Mouse (Mus musculus): ENCODE results near the gene Kirrel3. TPM values are rescaled to one million over a fixed set of nuclear protein-coding genes. Genes with fewer than 3 reads are reported as not detected.
A peak's percentile ranks its signal among the peaks of the same experiment; 100 is the strongest.

The Kirrel3 gene
- 0.37 and 0.80 TPM in 2 replicates for polyA plus RNA-seq (2012; rRNA removed)

- H3K4me1 ChIP-seq (ENCODE audit: control insufficient read depth, insufficient read depth, low read length) = peaks cover 4% of the 10 kb centered on the region; the same call in 1 of the 2 replicates
- H3K4me3 ChIP-seq (replicated peaks; ENCODE audit: extremely low read depth, low read depth, low read length) = peak within 1 kb of the TSS; percentile 10
- WGBS = 2% methylated on average over 35 of the region's 35 CpGs
- DNase-seq = peak; percentile 51
- TF ChIP-seq CTCF (IDR thresholded peaks at IDR 0.05; ENCODE audit: insufficient read depth, low read length) (peak; percentile 54), POLR2A (IDR thresholded peaks at IDR 0.05; ENCODE audit: borderline replicate concordance, extremely low read depth, low read depth, low read length) (no peak)
Measured at GRCm38 (mm10) chr9:34485759-34486431, at the start of gene Kirrel3. Gene Kirrel3 (plus strand): TSS chr9:34485894.

- WGBS = 80% methylated on average over 4 of the region's 4 CpGs
- no peak for DNase-seq
- TF ChIP-seq POLR2A (IDR thresholded peaks at IDR 0.05; ENCODE audit: borderline replicate concordance, extremely low read depth, low read depth, low read length) (no peak), CTCF (IDR thresholded peaks at IDR 0.05; ENCODE audit: insufficient read depth, low read length) (no peak)
- Histone ChIP-seq H3K4me1 (ENCODE audit: control insufficient read depth, insufficient read depth, low read length) (no peaks in the 10 kb centered on the region), H3K4me3 (replicated peaks; ENCODE audit: extremely low read depth, low read depth, low read length) (no peak overlapping the region)
Measured at GRCm38 (mm10) chr9:34440721-34441120, 45.0 kb upstream of the Kirrel3 start.

- H3K4me1 ChIP-seq (ENCODE audit: control insufficient read depth, insufficient read depth, low read length) = no peaks in the 10 kb centered on the region
- H3K4me3 ChIP-seq (replicated peaks; ENCODE audit: extremely low read depth, low read depth, low read length) = no peak overlapping the region
- TF ChIP-seq CTCF (IDR thresholded peaks at IDR 0.05; ENCODE audit: insufficient read depth, low read length) (no peak), POLR2A (IDR thresholded peaks at IDR 0.05; ENCODE audit: borderline replicate concordance, extremely low read depth, low read depth, low read length) (no peak)
- no peak for DNase-seq
- 64% methylated on average over 4 of the region's 4 CpGs for WGBS
Measured at GRCm38 (mm10) chr9:34443950-34444349, 41.7 kb upstream of the Kirrel3 start.

GRCm38 (mm10) chr9:34446497-34447350 is 39.0 kb upstream of the Kirrel3 start:
- H3K4me1 ChIP-seq (ENCODE audit: control insufficient read depth, insufficient read depth, low read length) = no peaks in the 10 kb centered on the region
- DNase-seq = no peak
- WGBS = 78% methylated on average over 15 of the region's 15 CpGs
- no peak overlapping the region for H3K4me3 ChIP-seq (replicated peaks; ENCODE audit: extremely low read depth, low read depth, low read length)
- TF ChIP-seq POLR2A (IDR thresholded peaks at IDR 0.05; ENCODE audit: borderline replicate concordance, extremely low read depth, low read depth, low read length) = no peak
- TF ChIP-seq CTCF (IDR thresholded peaks at IDR 0.05; ENCODE audit: insufficient read depth, low read length) = no peak

GRCm38 (mm10) chr9:34447736-34448135 is 38.0 kb upstream of the Kirrel3 start:
- Histone ChIP-seq H3K4me3 (replicated peaks; ENCODE audit: extremely low read depth, low read depth, low read length) (no peak overlapping the region), H3K4me1 (ENCODE audit: control insufficient read depth, insufficient read depth, low read length) (no peaks in the 10 kb centered on the region)
- WGBS = 77% methylated on average over 2 of the region's 2 CpGs
- no peak for DNase-seq
- TF ChIP-seq CTCF (IDR thresholded peaks at IDR 0.05; ENCODE audit: insufficient read depth, low read length) (no peak), POLR2A (IDR thresholded peaks at IDR 0.05; ENCODE audit: borderline replicate concordance, extremely low read depth, low read depth, low read length) (no peak)

- WGBS = 71% methylated on average over 4 of the region's 4 CpGs
- no peak for TF ChIP-seq POLR2A (IDR thresholded peaks at IDR 0.05; ENCODE audit: borderline replicate concordance, extremely low read depth, low read depth, low read length)
- no peak for TF ChIP-seq CTCF (IDR thresholded peaks at IDR 0.05; ENCODE audit: insufficient read depth, low read length)
- H3K4me1 ChIP-seq (ENCODE audit: control insufficient read depth, insufficient read depth, low read length) = no peaks in the 10 kb centered on the region
- H3K4me3 ChIP-seq (replicated peaks; ENCODE audit: extremely low read depth, low read depth, low read length) = no peak overlapping the region
- DNase-seq = no peak
Measured at GRCm38 (mm10) chr9:34448467-34448866, 37.2 kb upstream of the Kirrel3 start.

- Histone ChIP-seq H3K4me3 (replicated peaks; ENCODE audit: extremely low read depth, low read depth, low read length) (no peak overlapping the region), H3K4me1 (ENCODE audit: control insufficient read depth, insufficient read depth, low read length) (no peaks in the 10 kb centered on the region)
- TF ChIP-seq POLR2A (IDR thresholded peaks at IDR 0.05; ENCODE audit: borderline replicate concordance, extremely low read depth, low read depth, low read length) (no peak), CTCF (IDR thresholded peaks at IDR 0.05; ENCODE audit: insufficient read depth, low read length) (no peak)
- DNase-seq = no peak
- WGBS = 59% methylated on average over 5 of the region's 5 CpGs
Measured at GRCm38 (mm10) chr9:34458189-34458588, 27.5 kb upstream of the Kirrel3 start.

GRCm38 (mm10) chr9:34459968-34460367 is 25.7 kb upstream of the Kirrel3 start:
- H3K4me1 ChIP-seq (ENCODE audit: control insufficient read depth, insufficient read depth, low read length) = no peaks in the 10 kb centered on the region
- WGBS = 53% methylated on average over 5 of the region's 5 CpGs
- TF ChIP-seq POLR2A (IDR thresholded peaks at IDR 0.05; ENCODE audit: borderline replicate concordance, extremely low read depth, low read depth, low read length) (no peak), CTCF (IDR thresholded peaks at IDR 0.05; ENCODE audit: insufficient read depth, low read length) (no peak)
- no peak overlapping the region for H3K4me3 ChIP-seq (replicated peaks; ENCODE audit: extremely low read depth, low read depth, low read length)
- no peak for DNase-seq

- 41% methylated on average over 2 of the region's 2 CpGs for WGBS
- Histone ChIP-seq H3K4me3 (replicated peaks; ENCODE audit: extremely low read depth, low read depth, low read length) (no peak overlapping the region), H3K4me1 (ENCODE audit: control insufficient read depth, insufficient read depth, low read length) (no peaks in the 10 kb centered on the region)
- DNase-seq = no peak
- TF ChIP-seq POLR2A (IDR thresholded peaks at IDR 0.05; ENCODE audit: borderline replicate concordance, extremely low read depth, low read depth, low read length) = no peak
- TF ChIP-seq CTCF (IDR thresholded peaks at IDR 0.05; ENCODE audit: insufficient read depth, low read length) = no peak
Measured at GRCm38 (mm10) chr9:34463666-34464065, 22.0 kb upstream of the Kirrel3 start.
